Mouse (Mus musculus): ENCODE results near the gene Ptpre. TPM values are rescaled to one million over a fixed set of nuclear protein-coding genes. Genes with fewer than 3 reads are reported as not detected.
"Not testable (repeated sequence)": the region's sequence is repeated elsewhere in the genome, so short reads cannot be mapped to it uniquely, and the experiment has no call there.

The Ptpre gene
- polyA plus RNA-seq, 1 experiment from 2014 or later = 0.83 TPM

DNA sequence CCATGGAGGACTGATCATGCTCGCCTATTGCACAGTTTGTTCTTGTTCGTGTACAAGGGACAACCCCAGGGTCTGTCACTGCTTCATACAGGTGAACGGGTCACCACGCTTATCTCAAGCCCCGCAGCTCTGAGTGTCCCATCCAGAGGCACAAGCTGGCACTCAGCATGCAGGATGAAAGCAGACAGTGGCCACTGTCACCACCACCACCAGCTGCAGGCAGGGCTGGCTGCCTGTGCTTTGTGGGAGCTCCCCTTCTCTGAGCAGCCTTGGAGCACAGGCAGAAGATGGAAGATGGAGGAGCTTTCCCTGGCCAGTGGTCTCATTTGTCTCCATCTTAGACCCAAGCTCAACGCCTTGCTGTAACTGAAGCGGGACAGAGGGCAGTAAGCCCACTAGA lies 147.7 kb downstream of the Ptpre start:
- no peak overlapping the region for H3K4me3 ChIP-seq (ENCODE audit: low read depth, low read length)
- peaks cover 8% of the 10 kb centered on the region; the same call in 1 of the 2 replicates for H3K36me3 ChIP-seq (ENCODE audit: control insufficient read depth, insufficient read depth, low read length)
- H3K9ac ChIP-seq (ENCODE audit: low read depth, low read length) = no peak overlapping the region
- DNase-seq (ENCODE audit: low spot score) (no peak), ATAC-seq (ENCODE audit: low FRiP score) (no peak)
- H3K4me1 ChIP-seq (replicated peaks; ENCODE audit: control insufficient read depth, insufficient read depth, low read length) = no peaks in the 10 kb centered on the region
- no peaks in the 10 kb centered on the region for H3K9me3 ChIP-seq (ENCODE audit: control insufficient read depth, low read length)
- H3K27me3 ChIP-seq (ENCODE audit: control insufficient read depth, insufficient read depth, low read length) = no peaks in the 10 kb centered on the region
- H3K27ac ChIP-seq (ENCODE audit: low read depth, low read length) = no peak overlapping the region
- no peak overlapping the region for H3K4me2 ChIP-seq (replicated peaks; ENCODE audit: low read depth, low read length)
- 88% methylated on average over 7 of the region's 7 CpGs for WGBS

DNA sequence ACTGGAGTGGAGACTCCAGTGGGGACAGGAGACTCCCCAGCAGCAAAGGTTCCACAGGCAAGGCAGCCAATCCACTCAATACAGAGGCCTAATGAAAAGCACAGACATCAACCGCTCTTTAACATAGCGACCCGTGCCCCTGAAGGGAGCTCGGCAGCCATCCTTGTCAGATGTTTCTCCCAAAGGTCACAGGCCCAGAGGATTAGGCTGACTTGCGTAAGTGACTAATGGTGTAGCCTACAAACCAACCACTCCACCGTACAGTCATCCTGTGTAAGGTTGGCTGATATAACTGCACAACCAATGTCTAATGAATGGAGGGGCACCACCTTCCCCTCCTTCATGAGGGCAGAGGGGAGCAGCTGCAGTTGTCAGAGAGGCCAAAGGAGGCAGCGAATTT lies 152.1 kb downstream of the Ptpre start:
- Histone ChIP-seq H3K4me1 (replicated peaks; ENCODE audit: control insufficient read depth, insufficient read depth, low read length) (no peaks in the 10 kb centered on the region), H3K27ac (ENCODE audit: low read depth, low read length) (no peak overlapping the region), H3K4me3 (ENCODE audit: low read depth, low read length) (no peak overlapping the region), H3K36me3 (ENCODE audit: control insufficient read depth, insufficient read depth, low read length) (peaks cover 13% of the 10 kb centered on the region; the same call in 1 of the 2 replicates), H3K27me3 (ENCODE audit: control insufficient read depth, insufficient read depth, low read length) (no peaks in the 10 kb centered on the region), H3K4me2 (replicated peaks; ENCODE audit: low read depth, low read length) (no peak overlapping the region), H3K9ac (ENCODE audit: low read depth, low read length) (no peak overlapping the region), H3K9me3 (ENCODE audit: control insufficient read depth, low read length) (no peaks in the 10 kb centered on the region)
- DNase-seq (ENCODE audit: low spot score) = no peak
- no peak for ATAC-seq (ENCODE audit: low FRiP score)
- WGBS = 94% methylated on average over 7 of the region's 7 CpGs

DNA sequence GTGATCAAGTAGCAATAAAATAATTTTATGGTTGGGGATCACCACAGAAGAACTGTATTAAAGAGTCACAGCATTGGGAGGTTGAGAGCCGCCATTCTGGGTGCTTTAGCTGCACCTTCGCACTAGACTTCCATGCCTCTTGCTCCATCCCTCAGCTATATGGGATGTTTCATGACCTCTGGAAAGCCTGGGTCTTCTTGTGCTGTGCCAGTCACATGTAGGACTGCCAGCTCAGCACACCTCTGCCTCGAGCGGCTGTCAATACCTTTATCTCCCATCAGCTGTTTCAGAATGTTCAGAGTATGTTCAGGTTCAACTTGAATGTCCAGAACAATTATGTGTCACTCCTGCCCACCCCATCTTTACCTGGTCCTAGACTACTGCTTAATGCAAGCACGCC lies 154.7 kb downstream of the Ptpre start:
- no peak overlapping the region for H3K27ac ChIP-seq (ENCODE audit: low read depth, low read length)
- no peaks in the 10 kb centered on the region for H3K27me3 ChIP-seq (ENCODE audit: control insufficient read depth, insufficient read depth, low read length)
- no peak overlapping the region for H3K9ac ChIP-seq (ENCODE audit: low read depth, low read length)
- H3K4me2 ChIP-seq (replicated peaks; ENCODE audit: low read depth, low read length) = no peak overlapping the region
- no peaks in the 10 kb centered on the region for H3K4me1 ChIP-seq (replicated peaks; ENCODE audit: control insufficient read depth, insufficient read depth, low read length)
- H3K9me3 ChIP-seq (ENCODE audit: control insufficient read depth, low read length) = no peaks in the 10 kb centered on the region
- no peak for ATAC-seq (ENCODE audit: low FRiP score)
- no peak for DNase-seq (ENCODE audit: low spot score)
- H3K4me3 ChIP-seq (ENCODE audit: low read depth, low read length) = no peak overlapping the region
- WGBS = 94% methylated on average over 5 of the region's 5 CpGs
- peaks cover 15% of the 10 kb centered on the region; the same call in 1 of the 2 replicates for H3K36me3 ChIP-seq (ENCODE audit: control insufficient read depth, insufficient read depth, low read length)

DNA sequence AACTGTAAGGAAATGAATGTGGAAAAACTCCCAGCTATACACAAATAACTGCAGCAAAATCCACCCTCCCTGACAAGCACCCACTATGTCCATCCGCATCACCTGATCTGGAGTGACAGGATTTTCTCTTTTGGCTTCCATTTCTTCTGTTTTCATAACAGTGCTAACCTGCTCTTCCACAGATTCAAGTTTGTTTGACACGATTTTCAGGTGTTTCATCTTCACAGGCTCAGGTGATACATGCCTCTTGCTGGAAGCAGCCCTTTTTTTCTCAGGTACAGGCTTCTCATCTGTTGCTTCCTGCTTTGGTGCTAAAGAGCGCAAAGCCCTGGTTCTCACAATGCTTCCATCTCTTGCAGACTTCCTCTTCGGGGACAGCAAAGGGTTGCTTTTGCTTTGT lies 156.8 kb downstream of the Ptpre start:
- DNase-seq (ENCODE audit: low spot score) = no peak
- Histone ChIP-seq H3K27ac (ENCODE audit: low read depth, low read length) (no peak overlapping the region), H3K4me2 (replicated peaks; ENCODE audit: low read depth, low read length) (no peak overlapping the region), H3K9ac (ENCODE audit: low read depth, low read length) (no peak overlapping the region), H3K9me3 (ENCODE audit: control insufficient read depth, low read length) (no peaks in the 10 kb centered on the region), H3K27me3 (ENCODE audit: control insufficient read depth, insufficient read depth, low read length) (no peaks in the 10 kb centered on the region), H3K4me3 (ENCODE audit: low read depth, low read length) (no peak overlapping the region), H3K4me1 (replicated peaks; ENCODE audit: control insufficient read depth, insufficient read depth, low read length) (no peaks in the 10 kb centered on the region), H3K36me3 (ENCODE audit: control insufficient read depth, insufficient read depth, low read length) (peaks cover 16% of the 10 kb centered on the region)
- no peak for ATAC-seq (ENCODE audit: low FRiP score)
- 93% methylated on average over 4 of the region's 4 CpGs for WGBS

DNA sequence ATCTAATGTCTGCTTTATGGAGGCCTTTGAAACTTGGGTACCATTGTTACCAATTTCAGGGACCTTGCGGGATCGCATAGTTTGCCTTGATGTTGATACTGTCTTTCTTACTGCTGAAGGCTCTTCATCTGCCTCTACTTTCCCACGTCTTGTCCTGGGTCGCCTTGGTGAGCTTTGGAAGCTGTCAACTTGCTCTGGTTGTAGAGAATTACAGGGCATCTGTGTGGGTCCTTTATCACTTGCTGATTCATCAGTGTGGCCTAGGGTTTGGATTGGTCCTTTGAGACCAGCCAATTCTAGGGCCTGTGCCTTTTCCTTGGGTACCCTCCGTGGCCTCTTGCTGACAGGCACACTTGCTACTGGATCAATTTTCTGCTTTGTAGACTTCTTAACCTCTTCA lies 157.5 kb downstream of the Ptpre start:
- DNase-seq (ENCODE audit: low spot score) (no peak), ATAC-seq (ENCODE audit: low FRiP score) (no peak)
- no peaks in the 10 kb centered on the region for H3K4me1 ChIP-seq (replicated peaks; ENCODE audit: control insufficient read depth, insufficient read depth, low read length)
- no peak overlapping the region for H3K9ac ChIP-seq (ENCODE audit: low read depth, low read length)
- H3K4me3 ChIP-seq (ENCODE audit: low read depth, low read length) = no peak overlapping the region
- no peaks in the 10 kb centered on the region for H3K9me3 ChIP-seq (ENCODE audit: control insufficient read depth, low read length)
- peaks cover 14% of the 10 kb centered on the region for H3K36me3 ChIP-seq (ENCODE audit: control insufficient read depth, insufficient read depth, low read length)
- H3K27ac ChIP-seq (ENCODE audit: low read depth, low read length) = no peak overlapping the region
- H3K4me2 ChIP-seq (replicated peaks; ENCODE audit: low read depth, low read length) = no peak overlapping the region
- 96% methylated on average over 5 of the region's 5 CpGs for WGBS
- H3K27me3 ChIP-seq (ENCODE audit: control insufficient read depth, insufficient read depth, low read length) = no peaks in the 10 kb centered on the region

DNA sequence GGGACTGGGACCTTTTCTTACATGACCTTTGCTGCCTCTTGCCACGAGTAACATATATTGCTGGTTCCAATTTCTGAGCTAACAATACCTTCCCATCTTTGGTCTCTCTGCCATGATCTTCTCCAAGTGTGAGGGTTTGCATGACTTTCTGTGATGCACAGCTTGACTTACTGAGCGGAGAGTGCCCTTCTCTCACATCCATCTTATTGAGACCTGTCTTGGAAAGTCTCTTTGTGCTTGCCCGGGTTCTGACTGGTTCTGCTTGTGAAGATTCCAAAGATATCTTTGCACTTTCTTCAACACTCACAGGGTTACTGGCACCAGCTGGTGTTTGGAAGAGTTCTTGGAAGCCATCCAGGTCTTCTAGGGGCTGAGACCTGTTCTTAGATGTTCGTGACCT lies 158.8 kb downstream of the Ptpre start:
- no peaks in the 10 kb centered on the region for H3K27me3 ChIP-seq (ENCODE audit: control insufficient read depth, insufficient read depth, low read length)
- H3K4me1 ChIP-seq (replicated peaks; ENCODE audit: control insufficient read depth, insufficient read depth, low read length) = no peaks in the 10 kb centered on the region
- peaks cover 16% of the 10 kb centered on the region for H3K36me3 ChIP-seq (ENCODE audit: control insufficient read depth, insufficient read depth, low read length)
- no peak overlapping the region for H3K4me3 ChIP-seq (ENCODE audit: low read depth, low read length)
- no peak overlapping the region for H3K9ac ChIP-seq (ENCODE audit: low read depth, low read length)
- H3K27ac ChIP-seq (ENCODE audit: low read depth, low read length) = no peak overlapping the region
- no peak for DNase-seq (ENCODE audit: low spot score)
- no peak for ATAC-seq (ENCODE audit: low FRiP score)
- no peak overlapping the region for H3K4me2 ChIP-seq (replicated peaks; ENCODE audit: low read depth, low read length)
- no peaks in the 10 kb centered on the region for H3K9me3 ChIP-seq (ENCODE audit: control insufficient read depth, low read length)
- 96% methylated on average over 4 of the region's 4 CpGs for WGBS

DNA sequence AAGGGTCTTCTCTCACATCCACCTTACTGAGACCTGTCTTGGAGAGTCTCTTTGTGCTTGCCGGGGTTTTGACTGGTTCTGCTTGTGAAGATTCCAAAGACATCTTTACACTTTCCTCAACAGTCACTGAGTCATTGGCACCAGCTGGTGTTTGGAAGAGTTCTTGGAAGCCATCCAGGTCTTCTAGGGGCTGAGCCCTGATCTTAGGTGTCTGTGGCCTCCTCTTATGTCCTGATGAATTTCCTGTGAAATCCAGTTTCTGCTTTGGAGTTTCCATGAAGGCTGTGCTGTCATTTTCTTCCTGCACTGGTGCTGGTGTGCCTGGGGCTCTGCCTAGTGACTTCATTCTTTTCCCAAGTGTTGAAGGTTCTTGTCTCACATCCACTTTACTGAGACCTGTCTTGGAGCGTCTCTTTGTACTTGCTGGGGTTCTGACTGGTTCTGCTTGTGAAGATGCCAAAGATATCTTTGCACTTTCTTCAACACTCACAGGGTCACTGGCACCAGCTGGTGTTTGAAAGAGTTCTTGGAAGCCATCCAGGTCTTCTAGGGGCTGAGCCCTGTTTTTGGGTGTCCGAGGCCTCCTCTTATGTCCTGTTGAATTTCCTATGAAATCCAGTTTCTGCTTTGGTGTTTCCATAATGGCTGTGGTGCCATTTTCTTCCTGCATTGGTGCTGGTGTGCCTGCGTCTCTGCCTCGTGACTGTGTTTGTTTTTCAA lies 159.9 kb downstream of the Ptpre start:
- H3K36me3 ChIP-seq (ENCODE audit: control insufficient read depth, insufficient read depth, low read length) = peaks cover 13% of the 10 kb centered on the region
- WGBS = 94% methylated on average over 5 of the region's 5 CpGs
- not testable (repeated sequence) for DNase-seq (ENCODE audit: low spot score); H3K4me3 ChIP-seq (ENCODE audit: low read depth, low read length); H3K4me1 ChIP-seq (replicated peaks; ENCODE audit: control insufficient read depth, insufficient read depth, low read length); ATAC-seq (ENCODE audit: low FRiP score); H3K27me3 ChIP-seq (ENCODE audit: control insufficient read depth, insufficient read depth, low read length); H3K4me2 ChIP-seq (replicated peaks; ENCODE audit: low read depth, low read length); H3K27ac ChIP-seq (ENCODE audit: low read depth, low read length); H3K9me3 ChIP-seq (ENCODE audit: control insufficient read depth, low read length); H3K9ac ChIP-seq (ENCODE audit: low read depth, low read length)

DNA sequence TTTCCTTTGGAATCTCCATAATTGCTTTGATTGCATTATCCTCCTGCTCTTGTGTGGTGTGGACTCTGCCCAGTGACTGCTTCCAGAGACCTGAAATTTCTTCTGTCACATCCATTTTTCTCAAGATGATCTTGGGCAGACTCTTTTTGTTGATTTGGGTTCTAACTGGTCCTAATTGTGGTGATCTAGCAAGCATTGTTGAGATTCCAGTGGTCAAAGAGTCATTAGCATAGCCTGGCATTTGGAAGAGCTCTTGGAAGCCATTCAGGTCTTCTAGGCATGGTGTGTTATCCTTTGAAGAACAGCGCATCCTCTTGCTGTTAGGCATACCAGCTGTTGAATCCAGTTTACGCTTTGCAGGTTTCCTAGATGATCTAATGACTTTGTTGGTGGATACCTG lies 161.1 kb downstream of the Ptpre start:
- no peak for DNase-seq (ENCODE audit: low spot score)
- ATAC-seq (ENCODE audit: low FRiP score) = no peak
- peaks cover 17% of the 10 kb centered on the region for H3K36me3 ChIP-seq (ENCODE audit: control insufficient read depth, insufficient read depth, low read length)
- 100% methylated on average over 2 of the region's 2 CpGs for WGBS
- no peaks in the 10 kb centered on the region for H3K4me1 ChIP-seq (replicated peaks; ENCODE audit: control insufficient read depth, insufficient read depth, low read length)
- no peak overlapping the region for H3K9ac ChIP-seq (ENCODE audit: low read depth, low read length)
- H3K27me3 ChIP-seq (ENCODE audit: control insufficient read depth, insufficient read depth, low read length) = no peaks in the 10 kb centered on the region
- no peak overlapping the region for H3K27ac ChIP-seq (ENCODE audit: low read depth, low read length)
- no peak overlapping the region for H3K4me2 ChIP-seq (replicated peaks; ENCODE audit: low read depth, low read length)
- no peaks in the 10 kb centered on the region for H3K9me3 ChIP-seq (ENCODE audit: control insufficient read depth, low read length)
- no peak overlapping the region for H3K4me3 ChIP-seq (ENCODE audit: low read depth, low read length)

DNA sequence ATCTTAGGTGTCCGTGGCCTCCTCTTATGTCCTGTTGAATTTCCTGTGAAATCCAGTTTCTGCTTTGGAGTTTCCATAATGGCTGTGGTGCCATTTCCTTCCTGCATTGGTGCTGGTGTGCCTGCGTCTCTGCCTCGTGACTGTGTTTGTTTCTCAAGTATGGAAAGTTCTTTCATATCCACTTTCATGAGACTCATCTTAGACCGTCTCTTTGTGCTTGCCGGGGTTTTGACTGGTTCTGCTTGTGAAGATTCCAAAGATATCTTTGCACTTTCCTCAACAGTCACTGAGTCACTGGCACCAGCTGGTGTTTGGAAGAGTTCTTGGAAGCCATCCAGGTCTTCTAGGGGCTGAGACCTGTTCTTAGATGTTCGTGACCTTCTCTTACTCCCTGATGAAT lies 162.1 kb downstream of the Ptpre start:
- H3K36me3 ChIP-seq (ENCODE audit: control insufficient read depth, insufficient read depth, low read length) = peaks cover 17% of the 10 kb centered on the region
- 91% methylated on average over 6 of the region's 6 CpGs for WGBS

More for the DNA sequence above, 162.1 kb downstream of the Ptpre start:
- ATAC-seq (ENCODE audit: low FRiP score); H3K4me1 ChIP-seq (replicated peaks; ENCODE audit: control insufficient read depth, insufficient read depth, low read length); DNase-seq (ENCODE audit: low spot score); H3K9me3 ChIP-seq (ENCODE audit: control insufficient read depth, low read length); H3K4me2 ChIP-seq (replicated peaks; ENCODE audit: low read depth, low read length); H3K9ac ChIP-seq (ENCODE audit: low read depth, low read length); H3K4me3 ChIP-seq (ENCODE audit: low read depth, low read length); H3K27ac ChIP-seq (ENCODE audit: low read depth, low read length); H3K27me3 ChIP-seq (ENCODE audit: control insufficient read depth, insufficient read depth, low read length): not testable (repeated sequence)

All from hindbrain, embryonic 11.5 days (tissue).